Mouse (Mus musculus): ENCODE measurements around the gene Kif2a. TPM values are rescaled to one million over a fixed set of nuclear protein-coding genes. Genes with fewer than 3 reads are reported as not detected.
"Not testable (repeated sequence)": the region's sequence is repeated elsewhere in the genome, so short reads cannot be mapped to it uniquely, and the experiment has no call there.

Gene Kif2a
- polyA plus RNA-seq, 1 experiment from 2014 or later = 35.0 TPM

DNA sequence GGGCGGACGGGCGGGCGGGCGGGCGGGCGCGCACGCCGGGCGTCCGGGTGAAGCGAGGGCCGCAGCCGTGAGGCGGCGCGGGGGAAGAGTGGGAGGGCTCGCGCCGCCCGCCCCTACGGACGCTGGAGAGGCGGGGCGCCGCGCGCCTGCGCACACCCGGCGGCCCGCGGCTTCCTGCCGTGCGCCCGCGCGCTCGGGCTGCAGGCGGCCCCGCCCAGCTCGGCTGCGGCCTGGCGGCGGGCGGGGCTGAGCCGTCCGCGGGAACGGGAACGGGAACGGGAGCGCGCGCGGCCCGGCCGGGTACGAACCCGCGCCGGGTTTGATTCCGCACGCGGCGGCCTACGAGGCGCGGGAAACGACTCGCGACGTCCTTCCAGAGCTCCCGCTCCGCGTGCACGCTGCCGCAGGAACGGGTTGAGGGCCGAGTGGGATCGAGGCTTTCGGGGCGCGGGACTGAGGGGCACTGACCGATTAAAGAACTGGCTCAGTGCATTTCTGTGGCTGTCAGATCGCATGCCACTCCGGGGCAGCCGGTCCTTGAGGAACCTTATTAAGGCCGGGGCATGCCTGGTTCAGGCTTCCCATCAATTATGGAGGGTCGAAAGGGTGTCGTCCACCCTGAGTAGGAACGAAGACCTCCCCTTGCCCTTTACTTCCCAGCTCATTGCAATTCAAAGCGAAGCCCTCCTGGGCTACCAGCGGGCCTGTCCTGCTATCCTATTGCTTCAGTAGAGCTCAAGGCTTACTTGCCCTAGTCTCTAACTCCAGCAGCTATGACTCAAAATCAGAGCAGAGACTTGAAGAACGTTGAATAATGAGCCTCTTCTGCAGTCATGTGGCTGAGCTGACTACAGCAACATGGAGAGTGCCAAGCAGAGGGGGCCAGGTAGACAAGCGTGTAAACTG, 593 bp upstream of the Kif2a start:
- ATAC-seq = peak; percentile 81

GRCm38 (mm10) chr13:107019443-107019842, 2.5 kb downstream of the Kif2a start:
- no peaks in the 10 kb centered on the region for H3K27me3 ChIP-seq
- no peak for TF ChIP-seq CTCF (IDR thresholded peaks at IDR 0.05)
- in situ Hi-C loops (cut with MboI; ENCODE audit: low pct_unique_long_range_greater_than_20kb) = no loop called here
- POLR2A ChIA-PET = no interaction called here
- ATAC-seq (no peak), DNase-seq (ENCODE audit: low read depth, low spot score) (no peak)
- CTCF ChIA-PET = no interaction called here

More for the DNA sequence above, 593 bp upstream of the Kif2a start:
- CTCF ChIA-PET = interaction anchor here (1.4 kb wide), 1 partner anchor 77 kb away, joined by 4 read pairs; no protein-coding TSS in a partner anchor
- in situ Hi-C loops (cut with MboI; ENCODE audit: low pct_unique_long_range_greater_than_20kb) = no loop called here
- no peaks in the 10 kb centered on the region for H3K27me3 ChIP-seq
- no peak for TF ChIP-seq CTCF (IDR thresholded peaks at IDR 0.05)
- POLR2A ChIA-PET = interaction anchor here (1.0 kb wide), 1 partner anchor 12 kb away, joined by 3 read pairs; no protein-coding TSS in a partner anchor
- no peak for DNase-seq (ENCODE audit: low read depth, low spot score)

- in situ Hi-C loops (cut with MboI; ENCODE audit: low pct_unique_long_range_greater_than_20kb) = no loop called here
- ChIA-PET POLR2A (no interaction called here), CTCF (no interaction called here)
- ATAC-seq = no peak
- no peaks in the 10 kb centered on the region for H3K27me3 ChIP-seq
- DNase-seq (ENCODE audit: low read depth, low spot score) = no peak
- TF ChIP-seq CTCF (IDR thresholded peaks at IDR 0.05) = no peak
Measured at GRCm38 (mm10) chr13:107013926-107014325, 8.0 kb downstream of the Kif2a start.

- TF ChIP-seq CTCF (IDR thresholded peaks at IDR 0.05) = no peak
- POLR2A ChIA-PET = no interaction called here
- CTCF ChIA-PET = no interaction called here
- in situ Hi-C loops (cut with MboI; ENCODE audit: low pct_unique_long_range_greater_than_20kb) = no loop called here
- no peaks in the 10 kb centered on the region for H3K27me3 ChIP-seq
- no peak for ATAC-seq
- no peak for DNase-seq (ENCODE audit: low read depth, low spot score)
Measured at GRCm38 (mm10) chr13:107011618-107012017, 10.3 kb downstream of the Kif2a start.

- ChIA-PET POLR2A (no interaction called here), CTCF (interaction anchor here (0.7 to 2.4 kb wide), 2 partner anchors 14 to 18 kb away, joined by 3 to 7 read pairs; no protein-coding TSS in a partner anchor)
- no peak for TF ChIP-seq CTCF (IDR thresholded peaks at IDR 0.05)
- in situ Hi-C loops (cut with MboI; ENCODE audit: low pct_unique_long_range_greater_than_20kb) = no loop called here
- no peak for ATAC-seq
- no peak for DNase-seq (ENCODE audit: low read depth, low spot score)
- no peaks in the 10 kb centered on the region for H3K27me3 ChIP-seq
Measured at GRCm38 (mm10) chr13:107008174-107008573, 13.8 kb downstream of the Kif2a start.

- no peaks in the 10 kb centered on the region for H3K27me3 ChIP-seq
- in situ Hi-C loops (cut with MboI; ENCODE audit: low pct_unique_long_range_greater_than_20kb) = no loop called here
- POLR2A ChIA-PET = no interaction called here
- DNase-seq (ENCODE audit: low read depth, low spot score) (no peak), ATAC-seq (peak; percentile 100)
- no peak for TF ChIP-seq CTCF (IDR thresholded peaks at IDR 0.05)
- CTCF ChIA-PET = interaction anchor here (1.2 kb wide), 1 partner anchor 14 kb away, joined by 3 read pairs; no protein-coding TSS in a partner anchor
Measured at GRCm38 (mm10) chr13:107003211-107003610, 18.7 kb downstream of the Kif2a start.

GRCm38 (mm10) chr13:106998671-106999070, 23.3 kb downstream of the Kif2a start:
- in situ Hi-C loops (cut with MboI; ENCODE audit: low pct_unique_long_range_greater_than_20kb) = no loop called here
- ChIA-PET POLR2A (no interaction called here), CTCF (interaction anchor here (1.1 kb wide), 1 partner anchor 49 kb away, joined by 3 read pairs; no protein-coding TSS in a partner anchor)
- no peak for TF ChIP-seq CTCF (IDR thresholded peaks at IDR 0.05)
- ATAC-seq (no peak), DNase-seq (ENCODE audit: low read depth, low spot score) (no peak)
- H3K27me3 ChIP-seq = no peaks in the 10 kb centered on the region

GRCm38 (mm10) chr13:106998026-106998425, 23.9 kb downstream of the Kif2a start:
- DNase-seq (ENCODE audit: low read depth, low spot score) (no peak), ATAC-seq (no peak)
- no peak for TF ChIP-seq CTCF (IDR thresholded peaks at IDR 0.05)
- H3K27me3 ChIP-seq = no peaks in the 10 kb centered on the region
- in situ Hi-C loops (cut with MboI; ENCODE audit: low pct_unique_long_range_greater_than_20kb) = no loop called here
- POLR2A ChIA-PET = no interaction called here
- CTCF ChIA-PET = no interaction called here

- POLR2A ChIA-PET; H3K27me3 ChIP-seq; ATAC-seq; DNase-seq (ENCODE audit: low read depth, low spot score); in situ Hi-C loops (cut with MboI; ENCODE audit: low pct_unique_long_range_greater_than_20kb); CTCF ChIA-PET: not testable (repeated sequence)
Measured at GRCm38 (mm10) chr13:106997557-106997956, 24.4 kb downstream of the Kif2a start.

- CTCF ChIA-PET = no interaction called here
- POLR2A ChIA-PET = no interaction called here
- no peaks in the 10 kb centered on the region for H3K27me3 ChIP-seq
- ATAC-seq (no peak), DNase-seq (ENCODE audit: low read depth, low spot score) (no peak)
- in situ Hi-C loops (cut with MboI; ENCODE audit: low pct_unique_long_range_greater_than_20kb) = no loop called here
- no peak for TF ChIP-seq CTCF (IDR thresholded peaks at IDR 0.05)
Measured at GRCm38 (mm10) chr13:106996891-106997290, 25.0 kb downstream of the Kif2a start.

GRCm38 (mm10) chr13:106961496-106961895, 60.4 kb downstream of the Kif2a start:
- TF ChIP-seq CTCF (IDR thresholded peaks at IDR 0.05) = no peak
- peak; percentile 57 for ATAC-seq
- no peak for DNase-seq (ENCODE audit: low read depth, low spot score)
- ChIA-PET POLR2A (no interaction called here), CTCF (interaction anchor here (1.1 to 2.4 kb wide), 2 partner anchors 12 to 22 kb away, joined by 3 to 11 read pairs; no protein-coding TSS in a partner anchor)
- H3K27me3 ChIP-seq = no peaks in the 10 kb centered on the region
- in situ Hi-C loops (cut with MboI; ENCODE audit: low pct_unique_long_range_greater_than_20kb) = no loop called here
